Mouse (Mus musculus) yolk sac, embryonic 10.5 days (tissue): Measurements from ENCODE around the gene Tanc2.

Source experiments
- DNase-seq: peaks from one replicate; pipeline ENCODE4 v3.0.0-alpha.2; 2017; ENCODE audit warnings: low spot score

Tanc2 gene

GRCm38 (mm10) chr11:105835209-105835608 lies 245.4 kb downstream of the Tanc2 start:
- no peak for DNase-seq

GRCm38 (mm10) chr11:105836344-105836891 lies 246.6 kb downstream of the Tanc2 start:
- DNase-seq: no peak

- no peak for DNase-seq
Measured at GRCm38 (mm10) chr11:105837962-105838361, 248.2 kb downstream of the Tanc2 start.

GRCm38 (mm10) chr11:105845901-105846300 lies 256.1 kb downstream of the Tanc2 start:
- DNase-seq: no peak

- DNase-seq: no peak
Measured at GRCm38 (mm10) chr11:105855504-105855903, 265.7 kb downstream of the Tanc2 start.

- DNase-seq: no peak
Measured at GRCm38 (mm10) chr11:105858063-105858462, 268.3 kb downstream of the Tanc2 start.

- no peak for DNase-seq
Measured at GRCm38 (mm10) chr11:105885558-105885957, 295.8 kb downstream of the Tanc2 start.

GRCm38 (mm10) chr11:105887281-105887680 lies 297.5 kb downstream of the Tanc2 start:
- peak; percentile 6 for DNase-seq

- no peak for DNase-seq
Measured at GRCm38 (mm10) chr11:105899151-105899550, 309.4 kb downstream of the Tanc2 start.

GRCm38 (mm10) chr11:105901501-105901900 lies 311.7 kb downstream of the Tanc2 start:
- no peak for DNase-seq

- no peak for DNase-seq
Measured at GRCm38 (mm10) chr11:105902956-105903355, 313.2 kb downstream of the Tanc2 start.

GRCm38 (mm10) chr11:105905529-105906213 lies 315.9 kb downstream of the Tanc2 start:
- no peak for DNase-seq

- no peak for DNase-seq
Measured at GRCm38 (mm10) chr11:105907381-105907780, 317.6 kb downstream of the Tanc2 start.

- no peak for DNase-seq
Measured at GRCm38 (mm10) chr11:105908926-105909325, 319.1 kb downstream of the Tanc2 start.

- no peak for DNase-seq
Measured at GRCm38 (mm10) chr11:105909617-105910016, 319.8 kb downstream of the Tanc2 start.

- DNase-seq: no peak
Measured at GRCm38 (mm10) chr11:105911149-105911548, 321.4 kb downstream of the Tanc2 start.

- peak; percentile 42 for DNase-seq
Measured at GRCm38 (mm10) chr11:105911592-105912375, 322.0 kb downstream of the Tanc2 start.

GRCm38 (mm10) chr11:105913580-105913979 lies 323.8 kb downstream of the Tanc2 start:
- no peak for DNase-seq

GRCm38 (mm10) chr11:105920098-105920785 lies 330.5 kb downstream of the Tanc2 start:
- DNase-seq: no peak

- DNase-seq: no peak
Measured at GRCm38 (mm10) chr11:105920836-105921235, 331.1 kb downstream of the Tanc2 start.

GRCm38 (mm10) chr11:105921275-105921674 lies 331.5 kb downstream of the Tanc2 start:
- no peak for DNase-seq
